Mouse (Mus musculus) midbrain, postnatal 0 days (tissue): Measurements from ENCODE around the gene Nemf. TPM values are rescaled to one million over a fixed set of nuclear protein-coding genes. Genes with fewer than 3 reads are reported as not detected.

Experiments
- ATAC-seq: fragments of 200-750 bp; cut with Nextera tagmentation; 2 replicates; pipeline ENCODE4 v1.8.0; 2017; ENCODE audit warnings: moderate number of reproducible peaks, mild to moderate bottlenecking, moderate TSS enrichment, moderate library complexity; ENCODE audit not compliant: low FRiP score
- DNase-seq: peaks from one replicate; pipeline ENCODE4 v3.0.0-alpha.2; 2015; ENCODE audit warnings: low spot score
- H3K27ac ChIP-seq: fragments of 300-500 bp; sonication (generic); 2 replicates; pipeline ENCODE4 v1.5.1; 2014; ENCODE audit warnings: low read depth, mild to moderate bottlenecking, low read length, mixed read lengths
- H3K27me3 ChIP-seq: fragments of 300-500 bp; sonication (generic); 2 replicates; pipeline ENCODE4 v1.6.1; 2014; ENCODE audit warnings: low read length, control low read depth, mixed read lengths; ENCODE audit not compliant: insufficient read depth
- H3K36me3 ChIP-seq: fragments of 300-500 bp; sonication (generic); 2 replicates; pipeline ENCODE4 v1.6.1; 2014; ENCODE audit warnings: low read length, control low read depth, mixed read lengths; ENCODE audit not compliant: insufficient read depth
- H3K4me1 ChIP-seq: fragments of 300-500 bp; sonication (generic); 2 replicates; pipeline ENCODE4 v1.6.1; 2014; ENCODE audit warnings: mild to moderate bottlenecking, control low read depth, antibody characterized with exemption, low read length, mixed read lengths; ENCODE audit not compliant: insufficient read depth
- H3K4me2 ChIP-seq: fragments of 300-500 bp; sonication (generic); 2 replicates; pipeline ENCODE4 v1.6.1; 2014; ENCODE audit warnings: low read depth, mild to moderate bottlenecking, low read length, mixed read lengths; ENCODE audit not compliant: poor library complexity, severe bottlenecking
- H3K4me3 ChIP-seq: fragments of 300-500 bp; sonication (generic); 2 replicates; pipeline ENCODE4 v1.5.1; 2014; ENCODE audit warnings: low read depth, mild to moderate bottlenecking, low read length, moderate library complexity
- H3K9ac ChIP-seq: fragments of 300-500 bp; sonication (generic); replicated peaks from 2 replicates; pipeline ENCODE4 v1.6.1; 2014; ENCODE audit warnings: mild to moderate bottlenecking, low read length, moderate library complexity, mixed read lengths; ENCODE audit not compliant: poor library complexity, severe bottlenecking
- H3K9me3 ChIP-seq: fragments of 300-500 bp; sonication (generic); 2 replicates; pipeline ENCODE4 v1.6.1; 2016; ENCODE audit warnings: low read length, control low read depth
- CTCF ChIP-seq: IDR thresholded peaks from 2 replicates; pipeline ENCODE4 v1.5.1; 2016; ENCODE audit warnings: antibody characterized with exemption, mild to moderate bottlenecking
- WGBS: fragments of 180-500 bp; shearing (Covaris S2); extraction: QIAGEN DNeasy Blood & Tissue Kit; methylation state at CpG from one replicate; pipeline ENCODE4 v1.1.7; 2014; 5-methylcytosine and 5-hydroxymethylcytosine counted together
- polyA plus RNA-seq: library from polyadenylated mRNA; unstranded; fragments of >200 nt; fragmentation: Nextera tagmentation; extraction: Ambion mirVana; gene quantifications from 2 replicates; pipeline ENCODE4 v1.2.1, GENCODE M21; 2015
- total RNA-seq: library from RNA; depleted of rRNA; stranded (reverse); fragments of >200 nt; gene quantifications from 2 replicates; pipeline ENCODE4 v1.2.3, GENCODE M21; 2014

Gene Nemf
- total and polyA plus RNA-seq, 2 experiments from 2014 or later, result 24.0 to 69.6 TPM

DNA sequence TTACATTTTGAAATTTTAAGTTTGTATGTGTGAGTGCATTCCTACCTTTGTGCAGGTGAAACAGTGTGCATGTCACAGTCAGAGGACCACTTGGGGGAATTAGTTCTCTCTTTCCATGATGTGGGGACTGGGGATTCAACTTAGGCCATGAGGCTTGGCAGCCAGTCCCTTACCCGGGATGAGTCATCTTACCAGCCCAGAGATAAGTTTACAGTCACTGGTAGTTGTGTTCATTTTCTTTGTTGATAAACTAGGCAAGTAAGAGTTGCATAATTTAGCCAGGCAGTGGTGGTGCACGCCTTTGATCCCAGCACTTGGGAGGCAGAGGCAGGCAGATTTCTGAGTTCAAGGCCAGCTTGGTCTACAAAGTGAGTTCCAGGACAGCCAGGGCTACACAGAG, 52.9 kb downstream of the Nemf start:
- WGBS, result 94% methylated on average over 2 of the region's 2 CpGs
- TF ChIP-seq CTCF, result no peak
- peaks cover 64% of the 10 kb centered on the region for H3K36me3 ChIP-seq
- no peak overlapping the region for H3K27ac ChIP-seq
- no peaks in the 10 kb centered on the region for H3K9me3 ChIP-seq
- H3K4me3 ChIP-seq, result no peak overlapping the region
- no peak overlapping the region for H3K4me2 ChIP-seq
- no peak overlapping the region for H3K9ac ChIP-seq
- no peaks in the 10 kb centered on the region for H3K4me1 ChIP-seq
- no peak for DNase-seq
- H3K27me3 ChIP-seq, result no peaks in the 10 kb centered on the region
- no peak for ATAC-seq

DNA sequence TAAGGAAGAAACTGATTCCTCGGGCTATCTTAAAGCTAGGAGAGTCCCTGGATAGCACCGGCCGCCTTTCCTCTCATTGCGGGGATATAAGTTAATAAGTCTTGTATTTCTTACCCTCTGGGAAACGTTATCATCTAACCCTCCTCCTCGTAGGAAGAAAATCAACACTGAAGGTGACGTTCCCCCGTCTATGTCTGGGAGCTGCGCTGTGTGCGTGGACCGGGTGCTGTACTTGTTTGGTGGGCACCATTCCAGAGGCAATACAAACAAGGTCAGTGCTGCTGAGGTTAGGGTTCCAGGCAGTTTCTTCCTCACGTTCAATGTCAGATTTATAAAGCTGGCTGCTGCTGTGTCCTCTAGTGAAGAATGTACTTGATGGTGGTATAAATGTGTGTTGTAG, 54.8 kb downstream of the Nemf start:
- H3K4me2 ChIP-seq, result no peak overlapping the region
- ATAC-seq, result no peak
- H3K9ac ChIP-seq, result no peak overlapping the region
- no peak overlapping the region for H3K27ac ChIP-seq
- H3K9me3 ChIP-seq, result no peaks in the 10 kb centered on the region
- 94% methylated on average over 12 of the region's 12 CpGs for WGBS
- no peaks in the 10 kb centered on the region for H3K27me3 ChIP-seq
- DNase-seq, result no peak
- no peak overlapping the region for H3K4me3 ChIP-seq
- peaks cover 48% of the 10 kb centered on the region for H3K36me3 ChIP-seq
- H3K4me1 ChIP-seq, result peaks cover 4% of the 10 kb centered on the region; the same call in 1 of the 2 replicates
- TF ChIP-seq CTCF, result no peak

DNA sequence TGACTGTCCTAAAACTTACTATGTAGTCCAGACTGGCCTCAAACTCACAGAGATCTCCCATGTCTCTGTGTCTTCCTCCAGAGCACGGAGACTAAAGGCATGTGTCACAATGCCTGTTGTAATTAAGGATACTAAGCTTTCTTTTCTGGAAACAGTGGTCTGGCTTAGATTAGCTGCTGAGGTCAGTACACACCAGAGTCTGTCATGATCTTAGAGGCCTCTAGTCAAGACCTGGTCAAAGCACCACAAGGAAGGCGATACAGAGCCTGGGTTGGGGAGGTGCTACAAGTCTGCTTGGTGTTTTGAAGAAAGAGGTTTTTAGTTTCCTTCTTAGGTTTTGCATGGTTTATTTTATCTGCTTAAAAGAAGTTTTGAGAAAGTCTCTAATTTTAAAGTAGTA, 56.6 kb downstream of the Nemf start:
- Histone ChIP-seq H3K4me3 (no peak overlapping the region), H3K36me3 (peaks cover 30% of the 10 kb centered on the region), H3K9ac (no peak overlapping the region), H3K4me1 (peaks cover 4% of the 10 kb centered on the region; the same call in 1 of the 2 replicates), H3K27me3 (no peaks in the 10 kb centered on the region), H3K9me3 (no peaks in the 10 kb centered on the region), H3K27ac (no peak overlapping the region), H3K4me2 (no peak overlapping the region)
- TF ChIP-seq CTCF, result no peak
- no peak for ATAC-seq
- DNase-seq, result no peak
- 83% methylated on average over 2 of the region's 2 CpGs for WGBS

DNA sequence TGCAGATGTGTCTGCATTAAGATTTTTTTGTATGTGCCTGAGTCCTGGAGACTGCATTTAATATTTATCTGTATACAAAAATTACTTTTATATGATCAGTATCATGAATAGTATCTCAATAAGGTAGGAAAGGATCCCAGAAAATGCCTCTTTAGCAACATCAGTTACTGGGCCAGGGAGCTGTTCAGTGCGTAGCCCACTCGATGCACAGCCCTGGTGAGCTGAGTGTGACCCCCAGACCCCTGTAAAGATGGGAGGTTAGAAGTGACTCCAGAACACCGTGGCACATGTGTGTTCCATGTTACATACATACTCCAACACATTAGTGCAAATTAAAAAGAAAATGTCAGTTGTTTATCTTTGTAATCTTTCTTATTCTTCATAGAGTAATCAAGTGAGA, 57.1 kb downstream of the Nemf start:
- Histone ChIP-seq H3K27me3 (no peaks in the 10 kb centered on the region), H3K9me3 (no peaks in the 10 kb centered on the region), H3K4me2 (no peak overlapping the region), H3K27ac (no peak overlapping the region), H3K36me3 (peaks cover 25% of the 10 kb centered on the region), H3K4me1 (peaks cover 4% of the 10 kb centered on the region; the same call in 1 of the 2 replicates), H3K9ac (no peak overlapping the region), H3K4me3 (no peak overlapping the region)
- DNase-seq, result no peak
- WGBS, result 95% methylated on average over 3 of the region's 3 CpGs
- no peak for TF ChIP-seq CTCF
- no peak for ATAC-seq

DNA sequence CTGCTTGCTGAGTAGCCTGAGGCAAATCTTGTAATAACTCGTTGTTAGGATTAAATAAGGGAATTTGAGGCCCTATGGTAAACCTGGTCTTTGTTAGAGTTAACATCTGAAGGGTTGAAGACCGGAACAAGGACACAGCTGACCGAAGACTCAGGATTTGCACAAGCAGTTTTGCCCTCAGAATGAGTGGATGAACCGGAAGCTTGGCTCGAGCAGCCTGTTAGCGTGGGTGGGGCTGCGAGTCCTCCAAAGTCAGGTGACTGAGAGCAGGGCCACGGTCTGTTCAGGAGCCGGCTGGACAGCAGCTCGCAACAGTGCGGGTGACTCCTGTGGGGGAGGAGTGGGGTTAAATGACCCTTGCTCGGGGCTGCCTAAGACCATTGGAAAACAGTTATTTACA, 57.7 kb downstream of the Nemf start:
- H3K9ac ChIP-seq, result no peak overlapping the region
- H3K9me3 ChIP-seq, result no peaks in the 10 kb centered on the region
- no peak for TF ChIP-seq CTCF
- H3K27ac ChIP-seq, result no peak overlapping the region
- 67% methylated on average over 12 of the region's 12 CpGs for WGBS
- no peak for DNase-seq
- peaks cover 21% of the 10 kb centered on the region for H3K36me3 ChIP-seq
- H3K27me3 ChIP-seq, result no peaks in the 10 kb centered on the region
- H3K4me3 ChIP-seq, result no peak overlapping the region
- H3K4me1 ChIP-seq, result peaks cover 4% of the 10 kb centered on the region; the same call in 1 of the 2 replicates
- H3K4me2 ChIP-seq, result no peak overlapping the region
- ATAC-seq, result no peak

DNA sequence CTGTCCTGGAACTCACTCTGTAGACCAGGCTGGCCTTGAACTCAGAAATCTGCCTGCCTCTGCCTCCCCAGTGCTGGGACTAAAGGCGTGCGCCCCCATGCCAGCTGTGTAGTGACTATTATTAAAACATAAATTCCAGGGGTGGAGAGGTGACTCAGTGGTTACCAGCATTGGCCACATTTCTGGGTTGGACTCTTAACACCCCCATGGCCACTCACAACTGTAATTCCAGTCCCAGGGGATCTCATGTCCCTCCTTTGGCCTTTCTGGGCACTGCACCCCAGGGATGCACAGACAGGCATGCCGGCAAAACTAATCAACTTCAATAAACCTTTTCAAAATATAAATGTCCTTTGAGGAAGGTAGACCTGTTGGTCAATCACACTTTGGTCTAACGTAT, 58.7 kb downstream of the Nemf start:
- peaks cover 4% of the 10 kb centered on the region; the same call in 1 of the 2 replicates for H3K4me1 ChIP-seq
- no peaks in the 10 kb centered on the region for H3K27me3 ChIP-seq
- WGBS, result 91% methylated on average over 4 of the region's 4 CpGs
- peak overlapping the region; percentile 96; the same call in 1 of the 2 replicates for H3K4me3 ChIP-seq
- TF ChIP-seq CTCF, result peak; percentile 15; the same call in 1 of the 2 replicates
- DNase-seq, result peak; percentile 14
- H3K9me3 ChIP-seq, result no peaks in the 10 kb centered on the region
- no peak for ATAC-seq
- no peak overlapping the region for H3K27ac ChIP-seq
- H3K9ac ChIP-seq, result no peak overlapping the region
- peak overlapping the region; percentile 78 for H3K4me2 ChIP-seq
- H3K36me3 ChIP-seq, result peaks cover 15% of the 10 kb centered on the region
